Mouse (Mus musculus) liver (tissue): ENCODE measurements around the gene Bbs12.

Experiments used
- DNase-seq: peaks from one replicate; pipeline ENCODE4 v3.0.0-alpha.2; 2020; ENCODE audit warnings: mixed read lengths

Gene Bbs12

GRCm38 (mm10) chr3:37328489-37328888, 16.1 kb downstream of the Bbs12 start:
- no peak for DNase-seq

- no peak for DNase-seq
These were observed 17.6 kb downstream of the Bbs12 start for GRCm38 (mm10) chr3:37329963-37330362.

- peak; percentile 62 for DNase-seq
These were observed 19.7 kb downstream of the Bbs12 start for GRCm38 (mm10) chr3:37331999-37332449.

GRCm38 (mm10) chr3:37334053-37334452, 21.7 kb downstream of the Bbs12 start:
- no peak for DNase-seq

GRCm38 (mm10) chr3:37341110-37341509, 28.8 kb downstream of the Bbs12 start:
- peak; percentile 52 for DNase-seq

- DNase-seq, result no peak
These were observed 30.5 kb downstream of the Bbs12 start for GRCm38 (mm10) chr3:37342811-37343210.

- DNase-seq, result no peak
These were observed 35.3 kb downstream of the Bbs12 start for GRCm38 (mm10) chr3:37347671-37348070.

- DNase-seq, result no peak
These were observed 36.1 kb downstream of the Bbs12 start, which contains the start of gene Fgf2 for GRCm38 (mm10) chr3:37348221-37349165. TSS of gene Fgf2 (plus strand) at chr3:37348346.

GRCm38 (mm10) chr3:37349166-37349548, 36.8 kb downstream of the Bbs12 start:
- DNase-seq, result no peak

GRCm38 (mm10) chr3:37350386-37350785, 38.0 kb downstream of the Bbs12 start:
- DNase-seq, result no peak

GRCm38 (mm10) chr3:37353951-37354481, 41.7 kb downstream of the Bbs12 start:
- DNase-seq, result no peak

- DNase-seq, result no peak
These were observed 42.4 kb downstream of the Bbs12 start for GRCm38 (mm10) chr3:37354737-37355136.

- no peak for DNase-seq
These were observed 48.4 kb downstream of the Bbs12 start for GRCm38 (mm10) chr3:37360729-37361128.

GRCm38 (mm10) chr3:37365144-37365543, 52.8 kb downstream of the Bbs12 start:
- no peak for DNase-seq

GRCm38 (mm10) chr3:37365976-37366375, 53.6 kb downstream of the Bbs12 start:
- no peak for DNase-seq

GRCm38 (mm10) chr3:37366381-37367053, 54.2 kb downstream of the Bbs12 start:
- DNase-seq, result no peak

- no peak for DNase-seq
These were observed 58.1 kb downstream of the Bbs12 start for GRCm38 (mm10) chr3:37370407-37370806.
